Mouse (Mus musculus) embryonic facial prominence, embryonic 12.5 days (tissue): ENCODE measurements around the gene Gm42906. TPM values are rescaled to one million over a fixed set of nuclear protein-coding genes. Genes with fewer than 3 reads are reported as not detected.
A peak's percentile ranks its signal among the peaks of the same experiment; 100 is the strongest.

Source experiments
- ATAC-seq: fragments of 200-750 bp; cut with Nextera tagmentation; 2 replicates; pipeline ENCODE4 v1.8.0; 2017; ENCODE audit not compliant: insufficient number of reproducible peaks, insufficient read depth, low FRiP score, low TSS enrichment
- H3K27ac ChIP-seq: fragments of 300-500 bp; sonication (generic); 2 replicates; pipeline ENCODE4 v1.5.1; 2016; ENCODE audit warnings: mild to moderate bottlenecking
- H3K27me3 ChIP-seq: fragments of 300-500 bp; sonication (generic); 2 replicates; pipeline ENCODE4 v1.6.1; 2016; ENCODE audit warnings: mild to moderate bottlenecking, moderate library complexity
- H3K36me3 ChIP-seq: fragments of 300-500 bp; sonication (generic); 2 replicates; pipeline ENCODE4 v1.6.1; 2016; ENCODE audit warnings: mild to moderate bottlenecking
- H3K4me1 ChIP-seq: fragments of 300-500 bp; sonication (generic); 2 replicates; pipeline ENCODE4 v1.6.1; 2016
- H3K4me2 ChIP-seq: fragments of 300-500 bp; sonication (generic); replicated peaks from 2 replicates; pipeline ENCODE4 v1.6.1; 2016; ENCODE audit warnings: mild to moderate bottlenecking, moderate library complexity
- H3K4me3 ChIP-seq: fragments of 300-500 bp; sonication (generic); 2 replicates; pipeline ENCODE4 v1.5.1; 2016; ENCODE audit warnings: mild to moderate bottlenecking
- H3K9ac ChIP-seq: fragments of 300-500 bp; sonication (generic); 2 replicates; pipeline ENCODE4 v1.6.1; 2016; ENCODE audit warnings: mild to moderate bottlenecking, moderate library complexity
- H3K9me3 ChIP-seq: fragments of 300-500 bp; sonication (generic); 2 replicates; pipeline ENCODE4 v1.6.1; 2016; ENCODE audit warnings: mild to moderate bottlenecking, moderate library complexity
- WGBS: fragments of 180-500 bp; shearing (Covaris S2); methylation state at CpG from one replicate; pipeline ENCODE4 v1.1.7; 2016; 5-methylcytosine and 5-hydroxymethylcytosine counted together
- polyA plus RNA-seq: library from polyadenylated mRNA; unstranded; fragments of >200 nt; fragmentation: Nextera tagmentation; extraction: Ambion mirVana; gene quantifications from 2 replicates; pipeline ENCODE4 v1.2.1, GENCODE M21; 2016

The Gm42906 gene
- polyA plus RNA-seq, 1 experiment from 2014 or later = not detected

GRCm38 (mm10) chr5:151112743-151113142 is 315.2 kb downstream of the Gm42906 start:
- WGBS = 77% methylated on average over 9 of the region's 9 CpGs
- H3K4me2 ChIP-seq = no peak overlapping the region
- no peak for ATAC-seq
- no peaks in the 10 kb centered on the region for H3K36me3 ChIP-seq
- no peak overlapping the region for H3K27ac ChIP-seq
- H3K9ac ChIP-seq = no peak overlapping the region
- no peaks in the 10 kb centered on the region for H3K9me3 ChIP-seq
- H3K4me3 ChIP-seq = no peak overlapping the region
- H3K4me1 ChIP-seq = peaks cover 16% of the 10 kb centered on the region; the same call in 1 of the 2 replicates
- H3K27me3 ChIP-seq = no peaks in the 10 kb centered on the region

DNA sequence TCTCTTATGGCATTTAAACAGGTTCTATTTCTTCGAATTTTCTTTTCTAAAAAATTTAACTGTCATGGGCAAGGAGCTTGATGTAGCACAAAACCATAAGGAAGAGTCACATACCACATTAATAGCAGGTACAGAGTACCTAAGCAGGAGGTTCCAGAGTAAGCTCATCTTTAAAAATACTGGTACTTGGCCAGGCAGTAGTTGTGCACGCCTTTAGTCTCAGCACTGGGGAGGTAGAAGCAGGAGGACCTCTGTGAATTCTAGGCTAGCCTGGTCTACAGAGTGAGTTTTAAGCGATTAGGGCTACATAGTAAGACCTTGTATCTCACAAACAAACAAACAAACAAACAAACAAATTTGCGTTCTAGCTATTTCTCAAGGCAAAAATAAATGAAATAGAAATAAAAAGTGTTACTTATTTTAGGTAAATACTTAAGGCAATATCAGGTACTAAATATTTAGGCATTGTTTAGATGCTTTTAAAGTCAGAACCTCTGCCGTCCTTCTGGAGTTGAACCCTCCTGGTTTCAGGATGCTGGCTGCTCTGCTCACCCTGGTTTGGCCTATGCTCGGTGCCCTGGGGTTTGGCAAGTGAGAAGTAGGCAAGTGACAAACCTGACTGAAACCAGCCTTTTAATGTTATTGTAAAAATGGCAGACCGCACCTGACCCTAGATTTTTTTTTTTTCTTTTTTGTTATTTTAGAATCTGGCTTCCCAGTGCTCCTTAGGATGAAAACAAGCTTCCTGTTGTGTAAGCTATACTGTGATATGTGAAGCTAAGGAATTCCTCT is 316.7 kb downstream of the Gm42906 start:
- Histone ChIP-seq H3K4me3 (no peak overlapping the region), H3K4me1 (peaks cover 17% of the 10 kb centered on the region; the same call in 1 of the 2 replicates), H3K4me2 (no peak overlapping the region), H3K27ac (no peak overlapping the region), H3K27me3 (no peaks in the 10 kb centered on the region), H3K9ac (no peak overlapping the region), H3K9me3 (no peaks in the 10 kb centered on the region), H3K36me3 (no peaks in the 10 kb centered on the region)
- 82% methylated on average over 7 of the region's 7 CpGs for WGBS
- ATAC-seq = no peak

DNA sequence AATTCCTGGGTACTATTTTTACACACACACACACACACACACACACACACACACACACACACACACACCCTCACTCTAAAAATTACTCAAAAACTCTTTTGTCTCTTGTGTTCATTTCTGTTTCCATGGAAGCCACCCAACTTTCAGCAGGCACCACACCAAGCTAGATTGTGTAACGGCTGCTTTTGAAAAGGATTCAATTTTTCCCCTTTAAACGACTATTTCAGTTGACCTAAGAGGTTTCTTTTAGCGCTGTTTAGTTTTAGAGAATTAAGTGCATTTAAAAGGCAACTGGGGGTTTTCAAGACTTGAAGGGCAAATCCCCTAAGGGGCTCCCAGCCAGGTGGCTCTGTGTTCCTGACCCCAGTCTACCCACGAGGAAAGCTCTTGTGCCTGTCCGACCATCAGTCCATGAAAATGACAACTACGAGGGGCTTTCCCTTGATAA is 317.5 kb downstream of the Gm42906 start:
- H3K4me1 ChIP-seq = peaks cover 17% of the 10 kb centered on the region; the same call in 1 of the 2 replicates
- no peak overlapping the region for H3K4me3 ChIP-seq
- H3K9me3 ChIP-seq = no peaks in the 10 kb centered on the region
- no peak overlapping the region for H3K27ac ChIP-seq
- WGBS = 35% methylated on average over 6 of the region's 6 CpGs
- H3K4me2 ChIP-seq = no peak overlapping the region
- no peaks in the 10 kb centered on the region for H3K36me3 ChIP-seq
- no peaks in the 10 kb centered on the region for H3K27me3 ChIP-seq
- no peak overlapping the region for H3K9ac ChIP-seq
- no peak for ATAC-seq

GRCm38 (mm10) chr5:151109822-151110221 is 318.1 kb downstream of the Gm42906 start:
- no peak for ATAC-seq
- no peak overlapping the region for H3K4me3 ChIP-seq
- no peaks in the 10 kb centered on the region for H3K27me3 ChIP-seq
- peaks cover 17% of the 10 kb centered on the region; the same call in 1 of the 2 replicates for H3K4me1 ChIP-seq
- 53% methylated on average over 2 of the region's 2 CpGs for WGBS
- H3K9me3 ChIP-seq = no peaks in the 10 kb centered on the region
- no peaks in the 10 kb centered on the region for H3K36me3 ChIP-seq
- H3K27ac ChIP-seq = no peak overlapping the region
- no peak overlapping the region for H3K9ac ChIP-seq
- H3K4me2 ChIP-seq = no peak overlapping the region

- WGBS = 76% methylated on average over 7 of the region's 7 CpGs
- H3K4me2 ChIP-seq = no peak overlapping the region
- no peaks in the 10 kb centered on the region for H3K36me3 ChIP-seq
Measured at GRCm38 (mm10) chr5:151108955-151109354, 319.0 kb downstream of the Gm42906 start.

DNA sequence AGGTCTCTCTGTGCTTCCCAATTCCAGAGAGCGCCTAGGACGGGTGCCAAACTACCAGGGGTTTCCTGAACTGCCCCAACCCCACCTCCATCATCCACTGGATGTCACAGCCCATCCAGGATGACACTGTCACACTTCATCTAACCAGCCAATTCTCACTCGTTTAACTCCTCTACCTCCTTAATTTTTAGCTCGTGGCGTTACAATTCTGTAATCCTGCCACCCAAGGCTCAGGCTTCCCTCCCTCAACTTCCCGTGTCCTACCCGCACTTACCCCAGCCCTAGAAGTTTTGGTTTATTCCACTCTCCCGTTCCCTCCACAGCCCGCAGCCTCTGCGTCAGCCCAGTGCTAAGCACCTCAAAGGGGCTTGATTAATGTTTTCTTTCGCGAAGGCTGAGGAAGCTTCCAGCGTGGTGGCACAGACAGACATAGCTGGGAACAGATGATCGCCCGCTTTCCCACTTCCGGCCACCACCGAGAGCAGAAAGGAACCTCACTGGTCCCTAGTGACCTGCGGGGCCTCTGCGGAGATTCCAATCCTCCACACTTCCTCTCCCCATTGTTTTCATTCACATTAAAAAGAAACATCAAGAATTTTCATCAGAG is 319.6 kb downstream of the Gm42906 start:
- Histone ChIP-seq H3K36me3 (no peaks in the 10 kb centered on the region), H3K27me3 (no peaks in the 10 kb centered on the region), H3K4me2 (0 out of 2 replicates have a peak overlapping the region, but pooled peaks have one; percentile 15), H3K27ac (0 out of 2 replicates have a peak overlapping the region, but pooled peaks have one; percentile 2), H3K4me3 (no peak overlapping the region), H3K9me3 (no peaks in the 10 kb centered on the region), H3K9ac (no peak overlapping the region), H3K4me1 (peaks cover 17% of the 10 kb centered on the region; the same call in 1 of the 2 replicates)
- no peak for ATAC-seq
- WGBS = 64% methylated on average over 19 of the region's 19 CpGs

More at GRCm38 (mm10) chr5:151108955-151109354, 319.0 kb downstream of the Gm42906 start:
- Histone ChIP-seq H3K27me3 (no peaks in the 10 kb centered on the region), H3K4me1 (peaks cover 17% of the 10 kb centered on the region; the same call in 1 of the 2 replicates), H3K9me3 (no peaks in the 10 kb centered on the region), H3K4me3 (no peak overlapping the region), H3K9ac (no peak overlapping the region), H3K27ac (0 out of 2 replicates have a peak overlapping the region, but pooled peaks have one; percentile 2)
- ATAC-seq = no peak

GRCm38 (mm10) chr5:151106841-151107240 is 321.1 kb downstream of the Gm42906 start:
- Histone ChIP-seq H3K9ac (no peak overlapping the region), H3K4me3 (no peak overlapping the region), H3K4me2 (no peak overlapping the region), H3K36me3 (no peaks in the 10 kb centered on the region), H3K4me1 (peaks cover 17% of the 10 kb centered on the region; the same call in 1 of the 2 replicates), H3K27me3 (no peaks in the 10 kb centered on the region), H3K9me3 (no peaks in the 10 kb centered on the region), H3K27ac (no peak overlapping the region)
- 83% methylated on average over 3 of the region's 3 CpGs for WGBS
- no peak for ATAC-seq

- Histone ChIP-seq H3K9me3 (no peaks in the 10 kb centered on the region), H3K9ac (no peak overlapping the region), H3K36me3 (no peaks in the 10 kb centered on the region), H3K27me3 (no peaks in the 10 kb centered on the region), H3K4me1 (peaks cover 14% of the 10 kb centered on the region; the same call in 1 of the 2 replicates), H3K27ac (no peak overlapping the region), H3K4me3 (no peak overlapping the region), H3K4me2 (no peak overlapping the region)
- WGBS = 73% methylated on average over 10 of the region's 10 CpGs
- ATAC-seq = no peak
Measured at GRCm38 (mm10) chr5:151105054-151105971, 322.6 kb downstream of the Gm42906 start.

- H3K9ac ChIP-seq = no peak overlapping the region
- no peak for ATAC-seq
- no peak overlapping the region for H3K4me2 ChIP-seq
- H3K4me3 ChIP-seq = no peak overlapping the region
- no peak overlapping the region for H3K27ac ChIP-seq
- H3K36me3 ChIP-seq = no peaks in the 10 kb centered on the region
- WGBS = 69% methylated on average over 9 of the region's 9 CpGs
- no peaks in the 10 kb centered on the region for H3K27me3 ChIP-seq
- H3K9me3 ChIP-seq = no peaks in the 10 kb centered on the region
- 0 out of 2 replicates have a peak, but pooled peaks cover 10% of the 10 kb centered on the region for H3K4me1 ChIP-seq
Measured at GRCm38 (mm10) chr5:151104354-151105053, 323.5 kb downstream of the Gm42906 start.

GRCm38 (mm10) chr5:151103284-151103683 is 324.7 kb downstream of the Gm42906 start:
- Histone ChIP-seq H3K4me3 (no peak overlapping the region), H3K9me3 (no peaks in the 10 kb centered on the region), H3K4me1 (0 out of 2 replicates have a peak, but pooled peaks cover 6% of the 10 kb centered on the region), H3K4me2 (no peak overlapping the region), H3K9ac (no peak overlapping the region), H3K36me3 (no peaks in the 10 kb centered on the region), H3K27ac (no peak overlapping the region; the same call in 1 of the 2 replicates), H3K27me3 (no peaks in the 10 kb centered on the region)
- ATAC-seq = no peak
- WGBS = 56% methylated on average over 4 of the region's 4 CpGs
